Mouse (Mus musculus): ENCODE measurements around the gene Napepld. TPM values are rescaled to one million over a fixed set of nuclear protein-coding genes. Genes with fewer than 3 reads are reported as not detected.
A peak's percentile ranks its signal among the peaks of the same experiment; 100 is the strongest.

Gene Napepld
- 5.4 and 5.6 TPM in 2 replicates for polyA plus RNA-seq (2015; fragmentation: Nextera tagmentation; extraction: Ambion mirVana)

GRCm38 (mm10) chr5:21701351-21702008 lies at the start of gene Napepld:
Gene Napepld, minus strand, starts transcription at chr5:21701396.
- no peak for TF ChIP-seq CTCF (IDR thresholded peaks at IDR 0.05; ENCODE audit: low read depth)
- WGBS: under 1% methylated on average over 56 of the region's 59 CpGs
- Histone ChIP-seq H3K4me2 (ENCODE audit: low read length) (peak within 1 kb of the TSS; percentile 65), H3K27me3 (ENCODE audit: insufficient read depth, low read length) (no peaks in the 10 kb centered on the region), H3K36me3 (ENCODE audit: insufficient read depth, low read length) (no peaks in the 10 kb centered on the region), H3K4me3 (replicated peaks; ENCODE audit: low read depth, low read length) (peak within 1 kb of the TSS; percentile 53), H3K9me3 (replicated peaks; ENCODE audit: low read length) (no peaks in the 10 kb centered on the region), H3K4me1 (replicated peaks; ENCODE audit: insufficient read depth, low read length) (no peaks in the 10 kb centered on the region), H3K9ac (ENCODE audit: low read depth, low read length) (peak within 1 kb of the TSS; percentile 79), H3K27ac (peak within 1 kb of the TSS; percentile 97)
- peak; percentile 99 for ATAC-seq (replicated peaks; ENCODE audit: low FRiP score, low read depth)
- peak; percentile 97 for DNase-seq (ENCODE audit: low spot score)

DNA sequence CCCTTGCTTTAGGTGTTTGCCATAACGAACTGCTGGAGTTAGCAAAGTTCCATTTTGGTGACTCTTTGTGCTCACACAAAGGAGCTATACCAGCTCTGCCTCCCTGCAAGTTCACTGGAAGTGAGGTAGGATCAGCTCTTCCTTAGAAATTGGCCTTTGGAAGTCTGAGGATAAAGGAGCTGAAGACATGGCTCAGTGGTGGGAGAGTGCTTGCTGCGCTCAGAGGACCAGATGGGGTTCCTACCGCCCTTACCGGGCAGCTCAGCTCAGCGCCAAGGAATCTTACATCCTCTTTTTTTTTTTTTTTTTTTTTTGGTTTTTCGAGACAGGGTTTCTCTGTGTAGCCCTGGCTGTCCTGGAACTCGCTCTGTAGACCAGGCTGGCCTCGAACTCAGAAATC lies 44.8 kb upstream of the Napepld start:
- Histone ChIP-seq H3K27ac (no peak overlapping the region), H3K4me1 (replicated peaks; ENCODE audit: insufficient read depth, low read length) (no peaks in the 10 kb centered on the region), H3K4me3 (replicated peaks; ENCODE audit: low read depth, low read length) (no peak overlapping the region), H3K27me3 (ENCODE audit: insufficient read depth, low read length) (no peaks in the 10 kb centered on the region), H3K4me2 (ENCODE audit: low read length) (no peak overlapping the region), H3K36me3 (ENCODE audit: insufficient read depth, low read length) (peaks cover 78% of the 10 kb centered on the region), H3K9ac (ENCODE audit: low read depth, low read length) (no peak overlapping the region), H3K9me3 (replicated peaks; ENCODE audit: low read length) (no peaks in the 10 kb centered on the region)
- WGBS: over 99% methylated on average over 7 of the region's 8 CpGs
- ATAC-seq (replicated peaks; ENCODE audit: low FRiP score, low read depth) (no peak), DNase-seq (ENCODE audit: low spot score) (no peak)
- no peak for TF ChIP-seq CTCF (IDR thresholded peaks at IDR 0.05; ENCODE audit: low read depth)

DNA sequence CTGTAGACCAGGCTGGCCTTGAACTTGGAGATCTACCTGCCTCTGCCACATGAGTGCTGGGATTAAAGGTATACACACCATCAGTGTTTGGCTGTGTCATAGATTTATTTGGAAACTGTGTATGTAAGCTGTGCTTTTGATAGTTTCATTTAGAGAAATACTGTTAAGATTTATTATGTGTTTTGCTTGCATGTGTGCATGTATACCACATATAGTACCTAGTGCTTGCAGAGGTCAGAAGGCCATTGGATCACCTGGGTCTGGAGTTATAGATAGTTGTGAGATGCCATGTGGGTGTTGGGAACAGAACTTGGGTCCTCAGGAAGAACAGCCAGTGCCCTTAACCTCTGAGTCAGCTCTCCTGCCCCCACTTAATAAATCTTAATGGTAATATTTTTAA lies 43.5 kb upstream of the Napepld start:
- no peak overlapping the region for H3K27ac ChIP-seq
- no peak for TF ChIP-seq CTCF (IDR thresholded peaks at IDR 0.05; ENCODE audit: low read depth)
- no peak overlapping the region for H3K4me2 ChIP-seq (ENCODE audit: low read length)
- peaks cover 88% of the 10 kb centered on the region for H3K36me3 ChIP-seq (ENCODE audit: insufficient read depth, low read length)
- no peak for DNase-seq (ENCODE audit: low spot score)
- ATAC-seq (replicated peaks; ENCODE audit: low FRiP score, low read depth): no peak
- H3K9me3 ChIP-seq (replicated peaks; ENCODE audit: low read length): no peaks in the 10 kb centered on the region
- H3K4me3 ChIP-seq (replicated peaks; ENCODE audit: low read depth, low read length): no peak overlapping the region
- no peak overlapping the region for H3K9ac ChIP-seq (ENCODE audit: low read depth, low read length)
- no peaks in the 10 kb centered on the region for H3K27me3 ChIP-seq (ENCODE audit: insufficient read depth, low read length)
- no peaks in the 10 kb centered on the region for H3K4me1 ChIP-seq (replicated peaks; ENCODE audit: insufficient read depth, low read length)

- DNase-seq (ENCODE audit: low spot score): no peak
- no peaks in the 10 kb centered on the region for H3K4me1 ChIP-seq (replicated peaks; ENCODE audit: insufficient read depth, low read length)
- H3K4me2 ChIP-seq (ENCODE audit: low read length): no peak overlapping the region
- H3K4me3 ChIP-seq (replicated peaks; ENCODE audit: low read depth, low read length): no peak overlapping the region
- no peak overlapping the region for H3K27ac ChIP-seq
- no peak for ATAC-seq (replicated peaks; ENCODE audit: low FRiP score, low read depth)
- no peak overlapping the region for H3K9ac ChIP-seq (ENCODE audit: low read depth, low read length)
- 93% methylated on average over 10 of the region's 10 CpGs for WGBS
- TF ChIP-seq CTCF (IDR thresholded peaks at IDR 0.05; ENCODE audit: low read depth): no peak
- peaks cover 82% of the 10 kb centered on the region for H3K36me3 ChIP-seq (ENCODE audit: insufficient read depth, low read length)
- H3K9me3 ChIP-seq (replicated peaks; ENCODE audit: low read length): no peaks in the 10 kb centered on the region
- no peaks in the 10 kb centered on the region for H3K27me3 ChIP-seq (ENCODE audit: insufficient read depth, low read length)
Observed at GRCm38 (mm10) chr5:21743606-21744005, 42.4 kb upstream of the Napepld start.

DNA sequence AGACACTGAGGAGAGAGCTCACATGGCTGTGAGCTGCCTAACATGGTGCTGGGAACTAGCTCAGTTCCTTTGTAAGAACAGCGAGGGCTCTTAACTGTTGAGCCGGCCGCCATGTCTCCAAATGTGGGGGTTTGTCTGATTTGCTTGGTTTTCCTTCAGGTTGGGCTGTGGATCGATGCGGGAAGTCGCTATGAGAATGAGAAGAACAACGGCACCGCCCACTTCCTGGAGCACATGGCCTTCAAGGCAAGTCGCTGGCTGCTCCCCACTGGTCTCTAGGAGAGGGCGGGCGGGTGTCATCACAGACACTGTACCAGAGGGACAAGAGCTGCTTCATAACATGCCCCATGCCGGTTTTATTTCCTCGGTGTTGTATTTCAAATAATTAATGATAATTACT lies 38.7 kb upstream of the Napepld start:
- no peak for TF ChIP-seq CTCF (IDR thresholded peaks at IDR 0.05; ENCODE audit: low read depth)
- ATAC-seq (replicated peaks; ENCODE audit: low FRiP score, low read depth) (no peak), DNase-seq (ENCODE audit: low spot score) (no peak)
- H3K27ac ChIP-seq: no peak overlapping the region
- WGBS: 86% methylated on average over 13 of the region's 13 CpGs
- H3K9ac ChIP-seq (ENCODE audit: low read depth, low read length): no peak overlapping the region
- H3K4me2 ChIP-seq (ENCODE audit: low read length): no peak overlapping the region
- H3K4me3 ChIP-seq (replicated peaks; ENCODE audit: low read depth, low read length): no peak overlapping the region
- H3K36me3 ChIP-seq (ENCODE audit: insufficient read depth, low read length): peaks cover 45% of the 10 kb centered on the region
- no peaks in the 10 kb centered on the region for H3K27me3 ChIP-seq (ENCODE audit: insufficient read depth, low read length)
- H3K9me3 ChIP-seq (replicated peaks; ENCODE audit: low read length): no peaks in the 10 kb centered on the region
- no peaks in the 10 kb centered on the region; the same call in 1 of the 2 replicates for H3K4me1 ChIP-seq (replicated peaks; ENCODE audit: insufficient read depth, low read length)

GRCm38 (mm10) chr5:21739120-21739519 lies 37.9 kb upstream of the Napepld start:
- DNase-seq (ENCODE audit: low spot score): no peak
- Histone ChIP-seq H3K9ac (ENCODE audit: low read depth, low read length) (no peak overlapping the region), H3K9me3 (replicated peaks; ENCODE audit: low read length) (no peaks in the 10 kb centered on the region), H3K4me3 (replicated peaks; ENCODE audit: low read depth, low read length) (no peak overlapping the region), H3K27ac (no peak overlapping the region), H3K4me1 (replicated peaks; ENCODE audit: insufficient read depth, low read length) (no peaks in the 10 kb centered on the region; the same call in 1 of the 2 replicates), H3K27me3 (ENCODE audit: insufficient read depth, low read length) (no peaks in the 10 kb centered on the region), H3K36me3 (ENCODE audit: insufficient read depth, low read length) (peaks cover 38% of the 10 kb centered on the region), H3K4me2 (ENCODE audit: low read length) (no peak overlapping the region)
- ATAC-seq (replicated peaks; ENCODE audit: low FRiP score, low read depth): peak; percentile 58
- WGBS: 83% methylated on average over 11 of the region's 11 CpGs
- no peak for TF ChIP-seq CTCF (IDR thresholded peaks at IDR 0.05; ENCODE audit: low read depth)
